Mouse (Mus musculus) liver, embryonic 11.5 days (tissue): ENCODE measurements at regions not wholly inside any gene's neighbourhood (a gene's known extent, or its start where the extent isn't known, plus 50 kb on each side); places are given as distances from the start of the nearest gene placed in this dataset.

Experiments
- ATAC-seq: fragments of 200-750 bp; cut with Nextera tagmentation; replicated peaks from 2 replicates; pipeline ENCODE4 v1.8.0; 2017; ENCODE audit warnings: moderate number of reproducible peaks, mild to moderate bottlenecking, moderate TSS enrichment, moderate library complexity; ENCODE audit not compliant: low FRiP score
- DNase-seq: peaks from one replicate; pipeline ENCODE4 v3.0.0-alpha.2; 2017; ENCODE audit warnings: low spot score
- H3K27ac ChIP-seq: fragments of 300-500 bp; sonication (generic); 2 replicates; pipeline ENCODE4 v1.5.1; 2014; ENCODE audit warnings: mild to moderate bottlenecking, low read depth, low read length, control low read depth
- H3K27me3 ChIP-seq: fragments of 300-500 bp; sonication (generic); replicated peaks from 2 replicates; pipeline ENCODE4 v1.6.1; 2014; ENCODE audit warnings: low read length, mixed read lengths; ENCODE audit not compliant: control insufficient read depth, insufficient read depth
- H3K36me3 ChIP-seq: fragments of 300-500 bp; sonication (generic); 2 replicates; pipeline ENCODE4 v1.6.1; 2014; ENCODE audit warnings: mild to moderate bottlenecking, low read length, moderate library complexity, mixed read lengths; ENCODE audit not compliant: control insufficient read depth, insufficient read depth
- H3K4me1 ChIP-seq: fragments of 300-500 bp; sonication (generic); replicated peaks from 2 replicates; pipeline ENCODE4 v1.6.1; 2014; ENCODE audit warnings: low read length, mixed read lengths; ENCODE audit not compliant: control insufficient read depth, insufficient read depth
- H3K4me2 ChIP-seq: fragments of 300-500 bp; sonication (generic); 2 replicates; pipeline ENCODE4 v1.6.1; 2014; ENCODE audit warnings: mild to moderate bottlenecking, control low read depth, moderate library complexity
- H3K4me3 ChIP-seq: fragments of 300-500 bp; sonication (generic); 2 replicates; pipeline ENCODE4 v1.5.1; 2014; ENCODE audit warnings: low read depth, low read length, control low read depth
- H3K9ac ChIP-seq: fragments of 300-500 bp; sonication (generic); 2 replicates; pipeline ENCODE4 v1.6.1; 2014; ENCODE audit warnings: low read depth, low read length, control low read depth
- H3K9me3 ChIP-seq: fragments of 300-500 bp; sonication (generic); 2 replicates; pipeline ENCODE4 v1.6.1; 2016; ENCODE audit warnings: low read length, inconsistent platforms, mixed read lengths; ENCODE audit not compliant: control insufficient read depth
- WGBS: fragments of 180-500 bp; shearing (Covaris S2); extraction: QIAGEN DNeasy Blood & Tissue Kit; methylation state at CpG from one replicate; pipeline ENCODE4 v1.1.7; 2014; 5-methylcytosine and 5-hydroxymethylcytosine counted together

- Histone ChIP-seq H3K4me1 (no peaks in the 10 kb centered on the region), H3K4me3 (no peak overlapping the region), H3K9me3 (no peaks in the 10 kb centered on the region), H3K4me2 (no peak overlapping the region), H3K9ac (no peak overlapping the region), H3K27ac (no peak overlapping the region), H3K27me3 (no peaks in the 10 kb centered on the region), H3K36me3 (no peaks in the 10 kb centered on the region)
- DNase-seq (no peak), ATAC-seq (no peak)
- 82% methylated on average over 5 of the region's 5 CpGs for WGBS
Measured at GRCm38 (mm10) chr2:118061291-118061690, 50.4 kb upstream of the Thbs1 start.
